Mouse (Mus musculus) myocyte (in vitro differentiated cells): Measurements from ENCODE around the gene Megf6.

Source experiments
- MAX ChIP-seq: IDR thresholded peaks from one replicate; pipeline ENCODE4 v1.6.1; 2011; ENCODE audit warnings: low read depth, mild to moderate bottlenecking, control low read depth
- POLR2A ChIP-seq: IDR thresholded peaks from one replicate; pipeline ENCODE4 v1.6.1; 2011; ENCODE audit warnings: low read depth, mild to moderate bottlenecking, control low read depth, moderate library complexity; ENCODE audit not compliant: insufficient read length
- USF1 ChIP-seq: IDR thresholded peaks from one replicate; pipeline ENCODE4 v1.6.1; 2011; ENCODE audit warnings: low read depth, mild to moderate bottlenecking, control low read depth, moderate library complexity

DNA sequence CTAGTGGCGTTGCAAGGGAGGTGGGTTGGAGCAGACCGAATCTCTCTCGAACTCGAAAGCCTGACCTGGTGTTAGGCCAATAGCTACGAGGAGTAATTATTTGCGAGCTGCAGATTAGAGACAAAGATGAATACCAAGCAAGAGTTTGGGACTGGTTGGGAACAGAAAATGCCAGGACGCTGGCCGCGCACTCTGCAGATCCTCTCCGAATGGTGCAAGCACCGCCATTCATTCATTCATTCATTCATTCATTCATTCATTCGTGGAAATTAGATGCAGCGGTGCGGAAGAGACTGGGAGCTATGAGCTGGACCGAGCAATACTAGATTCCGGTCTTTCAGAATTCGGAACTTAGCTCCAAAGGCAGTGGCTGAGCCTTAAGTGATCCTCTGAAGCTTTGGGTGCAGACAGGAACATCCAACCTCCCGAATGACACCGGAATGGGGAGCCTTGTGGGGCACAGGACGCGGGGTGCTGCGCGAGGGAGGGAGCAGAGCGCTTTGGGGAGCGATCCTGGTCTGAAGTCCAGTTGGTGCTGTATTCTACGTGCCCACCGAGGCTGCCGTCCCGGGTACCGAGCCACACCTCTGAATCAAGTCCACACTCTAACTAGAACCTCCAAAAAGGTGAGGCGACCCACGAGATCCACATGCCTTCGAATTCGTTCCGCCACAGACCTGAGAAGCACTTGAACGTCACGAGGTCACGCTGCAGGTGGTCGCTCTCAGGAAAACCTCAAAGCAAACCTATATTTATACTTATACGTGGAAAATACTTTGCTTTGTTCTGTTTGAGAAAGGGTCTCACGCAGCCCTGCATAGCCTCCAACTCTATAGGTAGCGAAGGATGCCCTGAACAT, 29.3 kb upstream of the Megf6 start:
- TF ChIP-seq USF1 (no peak), MAX (no peak), POLR2A (no peak)
